Mouse (Mus musculus): Measurements from ENCODE around the gene Hivep3.

Hivep3 gene

DNA sequence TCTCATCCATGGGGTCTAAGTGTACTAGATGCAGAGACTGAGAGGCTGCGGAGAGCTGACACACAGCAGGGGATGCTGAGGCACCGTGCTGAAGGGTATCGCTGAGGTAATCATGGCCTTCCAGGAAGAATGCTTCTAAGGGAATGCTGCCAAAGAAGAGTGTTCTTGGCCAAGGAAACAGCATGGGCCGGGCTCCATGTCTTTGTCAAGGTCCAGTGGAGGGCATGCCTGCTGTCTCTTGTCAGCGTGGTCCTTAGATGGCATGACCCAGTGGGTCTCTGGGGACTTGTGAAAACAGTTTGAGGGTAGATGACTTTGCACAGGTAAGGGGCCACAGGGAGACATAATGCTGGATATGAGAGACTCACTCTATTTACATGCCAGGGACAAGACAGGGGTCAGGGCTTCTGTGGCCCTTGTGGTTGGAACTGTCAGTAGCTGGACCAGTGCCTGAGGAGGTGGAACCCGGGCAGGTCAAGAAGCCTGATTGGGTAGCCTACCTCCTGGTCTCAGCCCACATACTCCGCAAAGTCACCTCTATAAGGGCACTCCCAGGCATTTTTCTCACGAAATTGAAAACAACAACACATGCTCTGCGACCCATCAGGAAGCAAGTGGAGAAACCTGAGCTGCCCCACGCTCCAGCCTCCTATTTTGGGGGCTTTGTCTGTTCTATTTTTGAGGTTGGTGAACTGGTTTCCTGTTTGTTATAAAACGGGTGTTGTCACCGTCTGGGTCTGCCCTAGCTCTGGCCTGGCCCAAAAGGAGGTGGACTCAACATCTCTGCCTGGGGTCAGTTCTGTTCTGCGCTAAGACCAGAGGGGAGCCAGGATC lies 177.7 kb downstream of the Hivep3 start:
- no peak for DNase-seq

DNA sequence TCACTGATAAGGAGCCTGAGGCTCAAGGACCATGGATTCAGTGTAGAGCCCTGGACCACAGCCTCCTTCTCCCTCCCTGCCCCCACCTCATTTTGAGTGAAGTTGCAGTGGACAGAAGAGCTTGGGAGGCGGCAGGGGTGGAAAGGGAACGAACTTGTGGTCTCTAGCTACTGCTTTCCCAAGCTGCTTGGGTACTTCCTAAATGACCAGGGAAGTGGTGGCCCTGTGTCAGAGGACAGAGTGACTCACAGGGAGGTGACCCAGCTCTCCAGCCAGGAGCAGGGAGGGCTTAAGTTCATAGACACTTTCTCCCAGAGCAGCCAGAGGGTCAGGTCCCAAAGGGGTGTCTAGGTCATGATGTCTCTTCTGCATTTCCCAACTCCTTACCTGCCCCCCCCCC lies 178.6 kb downstream of the Hivep3 start:
- no peak for DNase-seq

DNA sequence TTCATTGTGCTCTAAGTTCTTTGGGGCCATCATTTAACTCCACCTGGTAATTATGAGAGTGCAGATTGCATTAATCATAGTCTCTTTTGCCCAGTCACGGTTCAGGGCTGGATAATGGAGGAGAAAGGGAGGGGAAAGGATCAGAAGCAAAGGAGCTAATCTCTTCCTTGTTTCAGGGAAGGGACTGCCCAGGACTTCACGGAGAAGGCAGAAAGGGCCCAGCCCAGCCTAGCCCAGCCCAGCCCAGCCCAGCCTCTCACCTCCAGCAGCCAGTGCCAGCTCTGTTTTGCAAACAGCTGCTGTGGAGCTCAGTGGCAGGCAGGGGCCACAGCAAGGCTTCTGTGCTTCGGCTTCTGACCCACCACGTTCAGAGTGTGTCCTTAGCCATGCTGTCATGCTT lies 180.6 kb downstream of the Hivep3 start:
- peak in 1 of 2 experiments; percentile 35 for DNase-seq

DNA sequence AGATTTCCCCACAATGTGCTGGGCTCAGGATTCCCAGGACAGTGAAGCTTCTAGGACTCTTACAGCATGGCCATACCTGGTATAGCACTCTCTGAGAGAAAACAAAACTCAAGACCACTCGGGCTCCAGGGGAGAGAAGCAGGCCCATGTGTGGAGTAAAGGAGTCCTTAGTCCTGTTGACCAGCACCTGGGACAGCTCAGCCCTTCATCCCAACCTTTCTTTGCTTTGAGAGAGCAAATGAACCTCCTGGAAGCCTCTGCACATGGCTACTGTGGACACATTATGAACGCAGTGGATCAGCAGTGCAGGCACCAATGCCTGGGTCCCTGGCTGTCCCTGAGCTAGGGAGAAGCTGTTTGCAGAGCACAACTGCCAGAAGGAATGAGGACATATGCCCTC lies 181.5 kb downstream of the Hivep3 start:
- DNase-seq = no peak

DNA sequence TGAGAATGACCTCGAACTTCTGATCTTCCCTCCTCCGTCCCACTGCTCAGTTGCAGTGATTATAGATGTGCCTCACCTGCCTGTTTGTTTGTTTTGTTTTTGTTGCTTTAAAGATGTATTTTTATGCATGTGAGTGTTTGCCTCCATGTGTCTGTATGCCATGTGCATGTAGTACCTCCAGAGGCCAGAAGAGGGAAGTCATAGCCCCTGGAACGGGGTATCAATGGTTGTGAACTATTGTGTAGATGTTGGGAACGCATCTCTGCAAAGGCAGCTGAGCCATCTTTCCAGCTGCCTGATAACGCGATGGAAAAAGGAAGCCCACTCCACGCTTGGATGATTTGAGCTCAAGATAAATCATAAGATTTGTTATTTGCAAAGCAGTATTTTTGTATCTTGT lies 183.9 kb downstream of the Hivep3 start:
- DNase-seq = no peak

DNA sequence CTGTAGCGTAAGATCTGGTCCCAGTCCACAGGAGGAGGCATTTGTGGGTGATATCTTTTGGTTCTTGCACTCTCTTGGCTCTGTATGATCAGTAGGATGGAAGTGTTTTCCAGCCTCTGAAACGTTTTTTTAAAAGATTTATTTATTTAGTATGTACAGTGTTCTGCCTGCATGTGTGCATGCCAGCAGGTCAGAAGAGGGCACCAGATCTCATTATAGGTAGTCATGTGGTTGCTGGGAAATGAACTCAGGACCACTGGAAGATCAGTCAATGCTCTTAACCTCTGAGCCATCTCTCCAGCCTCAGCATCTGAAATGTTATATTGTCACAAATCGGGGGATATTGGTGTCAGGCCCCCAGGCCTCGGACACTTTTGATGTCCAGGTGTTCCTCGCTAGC lies 185.8 kb downstream of the Hivep3 start:
- no peak for DNase-seq

DNA sequence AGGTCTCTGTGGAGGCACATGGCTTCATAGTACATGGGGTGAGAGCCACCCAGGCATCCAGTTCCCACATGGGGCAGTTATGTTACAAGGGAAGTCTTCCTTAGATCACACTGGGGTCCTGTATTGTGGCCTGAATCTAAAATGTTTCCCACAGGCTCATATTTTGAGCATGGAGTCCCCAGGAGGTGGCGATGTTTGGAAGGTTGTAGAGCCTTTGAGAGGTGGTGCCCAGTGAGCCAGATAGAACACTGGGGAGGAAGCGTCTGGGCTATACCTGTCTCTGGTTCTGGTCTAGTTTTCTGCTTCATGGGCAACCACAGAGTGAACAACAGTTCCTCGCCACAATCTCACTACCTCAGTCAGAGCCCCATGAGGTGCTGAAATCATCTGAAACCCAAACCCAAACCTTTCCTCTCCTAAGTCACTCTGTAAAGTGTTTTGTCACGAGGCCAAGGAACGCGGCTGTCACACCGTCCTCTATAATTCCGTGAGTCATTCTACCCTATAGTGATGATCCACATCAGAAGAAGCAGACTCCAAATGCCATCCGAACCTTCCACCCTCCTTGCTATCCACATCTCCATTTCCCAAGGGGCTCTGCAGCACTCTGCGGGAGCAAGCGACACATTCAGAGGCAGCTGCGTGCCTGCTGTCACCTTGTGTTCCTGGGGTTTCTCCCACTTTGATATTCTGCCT lies 187.6 kb downstream of the Hivep3 start:
- DNase-seq = no peak

DNA sequence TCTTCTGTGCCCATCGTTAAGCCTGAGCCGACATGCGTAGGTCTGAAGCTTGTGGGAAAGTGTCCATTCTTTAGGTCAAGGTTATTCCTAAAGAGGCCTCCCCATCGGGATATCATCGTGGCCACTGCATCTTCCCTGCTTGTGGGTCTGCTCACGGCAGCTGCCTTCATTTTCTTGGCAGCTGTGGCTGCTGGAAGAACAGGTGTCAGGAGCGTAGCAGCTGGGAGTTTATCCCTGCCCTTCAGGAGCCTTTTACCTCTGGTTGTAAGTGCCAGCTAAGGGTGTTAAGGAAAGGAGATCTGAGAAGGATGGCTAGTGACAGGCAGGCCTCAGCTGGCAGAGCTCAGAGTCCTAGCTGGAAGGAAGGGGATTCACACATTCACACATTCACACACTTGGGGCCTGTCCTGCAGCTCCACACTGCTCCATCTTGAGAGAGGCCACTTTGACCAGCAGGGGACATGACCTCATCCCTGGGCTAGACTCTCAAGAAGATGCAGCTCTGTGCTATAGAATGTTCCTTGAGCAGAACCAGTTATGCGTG lies 188.2 kb downstream of the Hivep3 start:
- DNase-seq = no peak

DNA sequence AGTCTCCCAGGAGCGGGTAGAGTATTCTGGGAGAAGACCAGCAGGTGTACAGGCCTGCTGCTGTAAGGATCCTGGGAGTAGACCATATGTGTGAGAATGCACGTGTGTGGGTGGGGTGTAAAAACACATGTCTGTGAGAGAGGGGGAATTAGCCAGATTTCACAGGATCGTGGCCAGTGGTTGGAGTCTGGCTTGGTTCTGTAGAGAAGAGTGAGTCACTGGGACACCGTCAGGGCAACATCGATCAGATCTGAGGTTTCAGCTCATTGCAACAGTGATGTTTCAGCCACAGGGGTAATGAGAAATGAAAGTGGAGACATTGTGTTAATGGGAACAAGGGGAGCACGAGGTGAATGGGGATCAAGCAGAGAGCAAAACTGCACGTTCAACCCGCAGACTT lies 189.4 kb downstream of the Hivep3 start:
- DNase-seq = no peak

DNA sequence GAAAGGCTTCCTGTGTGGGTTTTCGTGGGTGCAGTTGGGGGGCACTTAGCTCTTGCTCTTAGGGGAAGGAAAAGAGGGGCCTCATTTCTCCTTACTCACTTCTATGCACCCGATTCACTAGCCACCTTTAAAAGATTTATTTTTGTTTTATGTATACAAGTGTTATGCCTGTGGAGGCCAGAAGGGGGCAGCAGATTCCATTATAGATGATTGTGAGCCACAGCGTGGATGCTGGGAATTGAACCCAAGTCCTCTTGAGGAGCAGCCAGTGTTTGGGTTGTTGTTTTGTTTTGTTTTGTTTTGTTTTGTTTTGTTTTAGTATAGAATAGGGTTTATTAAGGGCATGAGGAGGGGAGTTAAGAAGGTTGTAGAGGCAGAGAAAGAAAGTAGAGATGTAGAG lies 189.8 kb downstream of the Hivep3 start:
- DNase-seq = no peak

DNA sequence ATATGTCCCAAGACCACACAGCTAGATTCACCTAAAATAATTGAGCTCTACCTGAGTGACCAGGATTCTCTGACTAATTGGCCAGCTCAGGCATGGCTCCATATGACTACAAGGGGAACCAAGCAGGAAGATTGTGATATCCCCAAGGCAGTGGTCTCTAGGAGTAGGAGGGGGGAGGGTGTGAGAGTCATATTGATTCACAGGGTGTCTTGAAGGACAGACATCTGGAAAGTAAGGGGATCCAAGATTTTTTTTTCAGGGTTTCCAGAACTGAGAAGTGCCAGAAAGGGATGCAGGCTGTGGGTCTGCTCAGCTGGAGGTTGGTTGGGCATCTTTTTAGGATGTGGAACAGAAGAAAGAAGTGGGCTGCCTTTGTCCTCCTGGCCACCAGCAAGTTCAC lies 191.5 kb downstream of the Hivep3 start:
- DNase-seq = no peak

DNA sequence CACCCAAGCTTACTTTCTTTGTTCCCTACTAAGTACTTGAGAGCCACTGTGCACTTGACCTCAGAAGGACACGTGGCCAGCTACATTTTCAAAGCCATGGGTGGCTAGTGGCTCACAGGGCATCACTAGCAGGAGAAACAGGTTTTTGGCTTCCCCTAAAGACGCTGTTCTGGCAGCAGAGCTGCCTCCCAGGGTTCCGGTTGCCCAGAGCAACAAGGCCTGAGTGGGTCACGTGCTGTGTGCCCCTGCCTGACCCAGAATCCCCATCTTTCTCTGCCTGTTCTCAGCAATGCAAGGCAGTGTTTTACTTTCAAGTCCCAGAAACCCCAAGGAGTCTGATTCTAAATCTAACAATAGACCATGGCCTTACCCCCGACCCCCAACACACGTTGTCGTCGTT lies 198.3 kb downstream of the Hivep3 start:
- DNase-seq = peak; percentile 64 to 73

DNA sequence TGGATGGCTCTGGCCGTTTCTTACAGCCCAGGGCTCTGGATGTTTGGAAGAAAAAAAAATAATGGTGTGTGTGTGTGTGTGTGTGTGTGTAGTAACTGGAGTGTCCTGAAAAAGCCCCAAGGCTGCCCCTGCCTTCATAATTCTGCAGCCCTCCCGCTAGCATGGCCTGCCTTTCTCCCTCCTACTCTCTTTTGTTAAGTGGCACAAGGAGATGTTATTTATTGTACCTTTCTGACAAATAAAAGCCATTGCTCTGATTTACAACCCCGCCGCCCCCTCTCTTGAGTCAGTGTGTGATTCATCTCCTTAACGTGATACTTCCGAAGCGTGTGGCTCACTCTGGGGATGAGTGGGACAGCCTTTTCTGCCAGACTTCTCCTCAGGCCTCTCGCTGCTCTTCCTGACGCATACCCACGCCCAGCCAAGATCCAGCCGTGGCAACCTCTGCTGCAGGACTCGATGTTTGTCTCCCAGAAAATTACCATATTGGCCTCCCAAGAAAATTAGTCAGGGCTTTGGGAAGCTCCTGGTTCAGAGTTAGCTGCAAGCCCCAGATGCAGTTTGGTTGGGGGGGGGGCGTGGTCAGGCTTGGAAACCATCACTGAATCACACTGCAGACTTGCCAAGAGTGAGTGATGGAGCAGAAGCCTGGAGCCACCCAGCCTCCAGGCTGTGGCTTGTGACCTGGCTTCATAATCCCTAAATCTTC lies 199.1 kb downstream of the Hivep3 start:
- no peak for DNase-seq

DNA sequence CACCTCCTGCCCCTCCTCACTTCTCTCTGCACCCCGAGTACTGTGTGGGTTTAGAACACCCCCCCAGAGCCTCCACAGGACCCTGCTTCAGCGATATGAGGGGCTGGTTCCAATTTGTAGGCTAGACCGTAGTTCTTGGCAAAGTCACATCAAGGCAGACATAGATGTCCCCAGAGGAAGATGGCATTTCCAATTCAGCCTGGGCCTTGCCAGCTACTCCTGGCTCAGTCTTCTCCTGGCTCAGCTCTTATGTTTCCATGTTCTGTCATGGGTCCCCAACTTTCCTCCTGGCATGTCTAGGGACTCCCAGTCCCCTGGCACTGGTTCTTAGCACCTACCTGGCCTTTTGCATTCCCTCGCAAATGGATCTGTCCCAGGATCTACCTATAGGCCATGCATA lies 201.3 kb downstream of the Hivep3 start:
- DNase-seq = no peak

DNA sequence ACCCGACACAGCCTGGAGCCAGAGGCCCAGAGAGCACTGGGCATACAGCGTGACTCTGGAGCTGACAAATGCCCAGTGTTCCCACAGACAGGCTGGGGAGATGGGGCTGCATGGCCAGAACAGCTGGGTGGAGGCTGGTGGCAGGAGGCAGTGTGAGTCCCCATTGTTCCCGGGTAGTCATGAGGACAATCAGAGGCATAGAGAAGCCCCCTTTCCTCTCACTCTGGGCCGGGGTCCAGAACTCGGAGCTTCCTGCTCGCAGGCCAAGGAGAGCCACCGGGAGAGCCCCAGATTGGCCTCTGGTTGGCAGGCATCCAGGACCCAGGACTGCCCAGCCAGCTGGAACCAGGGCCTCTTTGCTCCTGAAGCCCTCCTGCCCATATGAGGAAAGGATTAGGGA lies 204.3 kb downstream of the Hivep3 start:
- DNase-seq = peak in 1 of 2 experiments; percentile 17

DNA sequence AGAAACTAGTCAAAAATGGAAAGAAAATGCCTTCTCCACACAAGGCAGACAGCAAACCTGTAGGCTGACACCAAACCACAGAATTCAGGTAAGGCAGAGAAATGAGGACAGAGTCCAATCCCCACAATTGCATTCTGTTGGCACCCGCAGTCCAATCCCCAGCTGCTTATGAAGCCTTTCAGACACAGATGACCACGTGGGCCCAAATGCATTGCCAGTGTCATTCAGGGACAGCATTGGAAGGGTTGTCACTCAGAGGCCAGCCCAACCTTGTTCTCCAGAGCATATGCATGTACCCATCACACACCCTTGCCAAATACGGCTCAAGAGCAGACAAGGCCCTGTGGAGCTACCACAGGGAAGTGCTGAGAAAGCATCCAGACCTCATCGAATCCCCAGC lies 204.9 kb downstream of the Hivep3 start:
- no peak for DNase-seq

DNA sequence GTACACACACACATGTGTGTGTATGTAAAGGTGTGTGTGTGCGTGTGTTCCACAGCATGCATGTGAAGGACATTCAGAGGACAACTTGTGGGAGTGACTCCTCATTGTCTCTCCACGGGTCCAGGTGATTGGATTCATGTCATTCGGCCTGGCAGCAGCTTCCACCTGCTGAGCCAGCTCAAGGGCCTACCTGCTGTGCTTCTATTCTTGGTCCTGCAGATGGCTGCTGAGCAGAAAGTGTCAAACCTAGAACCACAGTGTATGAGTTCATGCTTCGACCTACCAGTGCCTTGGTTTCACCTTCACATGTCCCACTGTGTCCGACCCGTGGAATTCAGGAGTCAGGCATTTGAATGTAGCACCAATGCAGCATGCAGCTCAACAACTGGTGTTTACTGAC lies 206.2 kb downstream of the Hivep3 start:
- no peak for DNase-seq

DNA sequence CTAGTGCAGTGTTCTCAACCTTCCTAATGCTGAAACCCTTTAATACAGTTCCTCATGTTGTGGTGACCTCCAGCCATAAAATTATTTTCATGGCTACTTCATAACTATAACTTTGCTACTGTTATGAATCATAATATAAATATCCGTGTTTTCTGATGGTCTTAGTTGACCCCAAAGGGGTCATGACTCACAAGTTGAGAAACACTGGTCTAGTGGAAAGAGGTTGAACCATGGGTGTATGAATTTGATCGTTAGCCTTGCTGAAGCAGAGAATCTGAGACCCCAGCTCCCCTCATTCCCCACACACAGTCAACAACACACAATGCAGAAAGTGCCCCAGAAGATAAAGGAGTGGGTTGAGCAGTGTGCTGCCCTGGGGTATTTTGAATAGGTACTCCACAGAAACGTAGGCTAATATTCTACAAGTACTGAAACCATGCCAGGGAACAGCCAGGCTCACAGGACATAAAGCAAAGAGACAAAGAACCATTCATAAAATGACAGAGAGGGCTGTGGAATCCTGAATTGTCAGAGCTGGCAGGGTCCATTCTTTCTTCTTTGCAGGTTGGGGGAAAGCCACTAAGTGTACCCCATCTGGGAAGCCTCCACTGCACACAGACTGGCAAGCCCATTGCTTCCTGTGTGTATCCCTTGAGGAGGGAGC lies 212.8 kb downstream of the Hivep3 start:
- DNase-seq = no peak

DNA sequence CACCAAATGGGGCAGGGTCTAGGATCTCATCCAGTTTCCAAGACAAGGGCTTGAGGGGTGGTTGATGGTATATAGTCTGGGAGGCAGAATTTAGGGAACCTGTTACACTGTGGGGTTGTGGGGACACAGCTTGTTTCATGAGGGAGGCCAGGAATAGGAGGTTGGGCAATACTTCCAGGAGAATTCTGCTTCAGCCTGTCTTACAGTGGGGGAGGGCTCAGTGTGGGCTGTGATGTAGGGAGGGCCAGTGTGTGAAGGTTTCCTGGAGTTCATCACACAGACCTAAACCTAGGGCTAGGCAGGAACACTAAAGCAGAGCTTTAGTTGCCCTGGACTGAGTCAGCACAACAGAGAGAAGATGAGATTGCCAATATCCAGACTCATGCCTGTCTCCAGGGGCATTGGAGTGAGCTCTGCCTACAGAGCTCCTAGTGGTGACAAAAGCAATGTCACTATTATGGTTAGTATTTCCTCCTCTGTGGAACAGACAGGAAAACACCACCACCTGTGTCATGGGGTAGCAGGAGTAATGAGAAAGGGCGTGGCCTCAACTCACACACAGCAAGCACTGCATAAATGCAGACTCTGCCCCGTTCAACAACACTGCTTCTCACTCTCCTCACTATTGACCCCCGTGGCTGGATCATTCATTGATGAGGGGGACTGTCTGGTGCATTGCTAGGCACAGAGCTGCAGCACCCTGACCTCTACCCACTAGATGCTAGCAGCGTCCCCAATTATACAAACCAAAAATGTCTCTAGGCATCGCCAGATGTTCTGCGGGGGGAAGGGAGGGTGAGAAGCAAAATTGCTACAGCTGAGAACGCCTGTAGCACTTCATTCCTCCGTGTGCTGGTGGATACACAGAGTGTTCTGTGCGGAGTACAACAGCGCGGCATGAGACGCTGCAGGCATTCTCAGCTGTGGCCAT lies 213.9 kb downstream of the Hivep3 start:
- DNase-seq = no peak

DNA sequence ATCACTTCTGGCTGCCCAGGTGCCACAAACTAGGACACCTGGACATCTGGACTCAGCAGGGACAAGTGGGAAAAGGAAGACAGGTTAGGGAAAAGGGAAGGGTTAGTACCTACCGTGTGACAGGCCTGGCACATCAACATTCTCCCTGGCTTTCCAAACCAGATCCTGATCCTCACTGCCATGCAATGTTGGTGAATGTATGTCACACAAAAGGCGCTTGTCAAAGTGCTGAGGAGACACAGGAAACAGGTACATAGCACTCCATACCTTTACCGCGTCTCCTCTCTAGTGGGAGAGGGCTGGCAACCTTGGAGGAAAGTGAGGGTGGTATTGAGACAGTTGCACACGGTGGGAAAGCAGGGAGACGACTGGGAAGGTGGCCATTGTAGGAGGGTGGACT lies 214.8 kb downstream of the Hivep3 start:
- no peak for DNase-seq

DNA sequence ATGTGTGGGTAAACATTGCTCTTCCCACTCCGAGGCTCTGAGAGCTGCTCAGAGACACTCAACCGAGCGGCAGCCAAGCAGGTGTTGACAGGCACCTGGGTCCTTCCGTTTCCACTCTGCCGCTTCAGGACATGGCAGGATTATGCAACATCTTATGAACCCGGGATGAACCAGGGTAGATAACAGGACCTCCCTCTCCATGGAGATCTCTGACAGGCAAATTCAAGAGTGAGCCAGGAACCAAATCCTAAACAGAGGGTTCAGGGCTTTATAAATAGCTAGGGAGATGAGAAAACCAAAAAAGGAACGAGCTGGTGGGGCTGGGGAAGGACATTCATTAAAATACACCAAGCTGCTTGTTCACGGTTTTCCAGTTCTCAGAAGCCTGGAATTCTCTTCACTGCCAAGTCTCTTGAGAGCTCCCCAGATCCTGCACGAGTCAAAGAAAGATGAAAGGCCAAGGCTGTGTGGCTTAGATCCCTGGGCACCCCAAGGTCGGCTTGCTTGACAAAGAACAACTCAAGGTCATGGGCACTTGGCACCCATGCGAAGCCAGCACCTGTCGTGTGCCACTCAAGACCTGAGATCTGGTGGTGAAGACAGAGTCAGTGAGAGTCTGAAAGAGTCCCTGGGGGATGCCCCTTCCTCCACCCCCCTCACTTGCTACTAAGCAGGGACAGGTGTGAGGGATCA lies 215.5 kb downstream of the Hivep3 start:
- peak in 1 of 2 experiments; percentile 32 for DNase-seq

Data from lung, adult 18-20 months (tissue).